In the genomic region with DNA sequence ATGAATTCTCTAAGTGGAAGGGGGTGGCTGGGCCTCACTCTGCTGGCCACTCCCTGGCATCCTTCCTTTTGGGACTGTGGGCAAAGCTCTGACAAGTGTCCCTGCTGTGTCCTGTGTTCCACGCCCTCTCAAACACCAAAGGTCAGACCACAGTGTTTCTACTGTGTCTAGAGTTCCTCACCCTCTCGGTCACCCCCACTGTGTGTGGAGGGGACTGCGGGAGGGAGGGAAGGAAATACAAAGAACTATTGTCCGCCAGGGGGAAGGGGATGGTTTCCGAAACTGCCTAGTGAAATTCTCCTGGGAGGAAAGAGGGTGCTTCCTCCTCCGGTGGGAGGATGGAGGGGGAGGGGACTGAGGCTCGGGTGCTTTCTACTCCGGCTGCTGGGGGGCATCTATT, we compare ENCODE assay signal across 8 mouse cellular contexts. TPM values are rescaled to one million over a fixed set of nuclear protein-coding genes. Genes with fewer than 3 reads are reported as not detected.
DNase-seq lines count a peak whose midpoint lies in the region; ATAC-seq lines count a peak whose summit lies in the region.

No protein-coding gene starts in this region.

- H3K9ac ChIP-seq in kidney, embryonic 14.5 days (ENCODE audit: low read depth, low read length) = peak overlapping the region; percentile 63; the same call in 1 of the 2 replicates
- H3K9ac ChIP-seq in hindbrain, embryonic 14.5 days = peak overlapping the region; percentile 64; the same call in 1 of the 2 replicates
- peak overlapping the region; percentile 75 for H3K9ac ChIP-seq in midbrain, embryonic 11.5 days (ENCODE audit: low read length)

- H3K4me1 ChIP-seq in kidney, embryonic 14.5 days (ENCODE audit: control insufficient read depth, insufficient read depth, low read length) = peaks cover 33% of the 10 kb centered on the region
- H3K4me1 ChIP-seq in hindbrain, embryonic 14.5 days (replicated peaks; ENCODE audit: control insufficient read depth, insufficient read depth, low read length) = 0 out of 2 replicates have a peak, but pooled peaks cover 6% of the 10 kb centered on the region
- H3K4me1 ChIP-seq in midbrain, embryonic 11.5 days (ENCODE audit: control insufficient read depth, insufficient read depth, low read length) = peaks cover 12% of the 10 kb centered on the region

- H3K36me3 ChIP-seq in kidney, embryonic 14.5 days (ENCODE audit: control insufficient read depth, insufficient read depth, low read length) = peaks cover 49% of the 10 kb centered on the region
- H3K36me3 ChIP-seq in hindbrain, embryonic 14.5 days (replicated peaks; ENCODE audit: control insufficient read depth, insufficient read depth) = no peaks in the 10 kb centered on the region; the same call in 1 of the 2 replicates
- H3K36me3 ChIP-seq in midbrain, embryonic 11.5 days (ENCODE audit: control insufficient read depth, insufficient read depth, low read length) = peaks cover 3% of the 10 kb centered on the region; the same call in 1 of the 2 replicates

- ATAC-seq in kidney, embryonic 14.5 days (ENCODE audit: low FRiP score, low TSS enrichment) = no peak
- ATAC-seq in hindbrain, embryonic 14.5 days (ENCODE audit: low FRiP score) = no peak
- ATAC-seq in midbrain, embryonic 11.5 days (ENCODE audit: low FRiP score) = peak; percentile 6
- ATAC-seq in CD4-positive, CD25-positive, alpha-beta regulatory T cell, adult 4 months = no peak

- no peaks in the 10 kb centered on the region for H3K9me3 ChIP-seq in kidney, embryonic 14.5 days (ENCODE audit: control insufficient read depth, low read length)
- no peaks in the 10 kb centered on the region for H3K9me3 ChIP-seq in hindbrain, embryonic 14.5 days (ENCODE audit: control insufficient read depth, low read length)
- H3K9me3 ChIP-seq in midbrain, embryonic 11.5 days (ENCODE audit: control insufficient read depth, low read length) = no peaks in the 10 kb centered on the region

- WGBS in kidney, embryonic 14.5 days = 25% methylated on average over 8 of the region's 8 CpGs
- WGBS in hindbrain, embryonic 14.5 days = 5% methylated on average over 8 of the region's 8 CpGs
- whole genome bisulfite sequencing in midbrain, embryonic 11.5 days = 5% methylated on average over 8 of the region's 8 CpGs

- peak overlapping the region; percentile 84; the same call in 1 of the 2 replicates for H3K4me2 ChIP-seq in kidney, embryonic 14.5 days (replicated peaks; ENCODE audit: low read depth, low read length)
- peak overlapping the region; percentile 77 for H3K4me2 ChIP-seq in hindbrain, embryonic 14.5 days (replicated peaks)
- peak overlapping the region; percentile 89 for H3K4me2 ChIP-seq in midbrain, embryonic 11.5 days

- peak overlapping the region; percentile 86 for H3K27ac ChIP-seq in kidney, embryonic 14.5 days (ENCODE audit: low read depth, low read length)
- H3K27ac ChIP-seq in hindbrain, embryonic 14.5 days = no peak overlapping the region; the same call in 1 of the 2 replicates
- H3K27ac ChIP-seq in midbrain, embryonic 11.5 days (ENCODE audit: low read depth, low read length) = no peak overlapping the region

- H3K27me3 ChIP-seq in kidney, embryonic 14.5 days (ENCODE audit: control insufficient read depth, insufficient read depth, low read length) = no peaks in the 10 kb centered on the region
- H3K27me3 ChIP-seq in hindbrain, embryonic 14.5 days (ENCODE audit: control insufficient read depth, insufficient read depth, low read length) = no peaks in the 10 kb centered on the region
- H3K27me3 ChIP-seq in midbrain, embryonic 11.5 days (ENCODE audit: control insufficient read depth, insufficient read depth, low read length) = no peaks in the 10 kb centered on the region

- no peak for DNase-seq in kidney, adult 8-10 months
- DNase-seq in c-Kit-positive CD71-negative TER-119-negative erythroid progenitor cells, embryonic 14.5 days (ENCODE audit: low read depth) = peak; percentile 29
- DNase-seq in hindbrain, embryonic 14.5 days (ENCODE audit: low spot score) = no peak
- DNase-seq in midbrain, embryonic 11.5 days (ENCODE audit: low spot score, missing footprints) = no peak
- DNase-seq in right cerebral cortex, postnatal 25 days = no peak
- no peak for DNase-seq in testis, postnatal 10 days (ENCODE audit: low spot score)

- H3K4me3 ChIP-seq in kidney, embryonic 14.5 days (ENCODE audit: low read length) = peak overlapping the region; percentile 50
- peak overlapping the region; percentile 42 for H3K4me3 ChIP-seq in hindbrain, embryonic 14.5 days (replicated peaks; ENCODE audit: low read length)
- H3K4me3 ChIP-seq in midbrain, embryonic 11.5 days (ENCODE audit: low read depth, low read length) = no peak overlapping the region

RNA-seq across cellular contexts. Expression of gene Smtn, which starts 5.5 kb away (rescaled TPM):
- polyA plus RNA-seq in kidney, embryonic 14.5 days (2014; fragmentation: Nextera tagmentation; extraction: Ambion mirVana) = 51.8 and 70.7 TPM in 2 replicates
- 15.0 and 17.3 TPM in 2 replicates for polyA plus RNA-seq in hindbrain, embryonic 14.5 days (2014; fragmentation: Nextera tagmentation; extraction: Ambion mirVana)
- 26.6 and 27.1 TPM in 2 replicates for polyA plus RNA-seq in midbrain, embryonic 11.5 days (2014; fragmentation: Nextera tagmentation; extraction: Ambion mirVana)
- under 1 TPM; 0.16 to 0.65 TPM for polyA plus RNA-seq in CD4-positive, CD25-positive, alpha-beta regulatory T cell, adult 4 months (2017; shearing (Covaris generic))

RNA-seq across cellular contexts. Expression of gene Selenom, which starts 20.5 kb away (rescaled TPM):
- 82.1 and 107 TPM in 2 replicates for polyA plus RNA-seq in kidney, embryonic 14.5 days (2014; fragmentation: Nextera tagmentation; extraction: Ambion mirVana)
- polyA plus RNA-seq in hindbrain, embryonic 14.5 days (2014; fragmentation: Nextera tagmentation; extraction: Ambion mirVana) = 105 and 122 TPM in 2 replicates
- polyA plus RNA-seq in midbrain, embryonic 11.5 days (2014; fragmentation: Nextera tagmentation; extraction: Ambion mirVana) = 55.9 and 58.9 TPM in 2 replicates
- 1 to 10 TPM; 7.6 to 8.9 TPM for polyA plus RNA-seq in CD4-positive, CD25-positive, alpha-beta regulatory T cell, adult 4 months (2017; shearing (Covaris generic))

RNA-seq across cellular contexts. Expression of gene Inpp5j, which starts 30.3 kb away (rescaled TPM):
- 0.40 and 0.61 TPM in 2 replicates for polyA plus RNA-seq in kidney, embryonic 14.5 days (2014; fragmentation: Nextera tagmentation; extraction: Ambion mirVana)
- polyA plus RNA-seq in hindbrain, embryonic 14.5 days (2014; fragmentation: Nextera tagmentation; extraction: Ambion mirVana) = 5.7 and 6.9 TPM in 2 replicates
- polyA plus RNA-seq in midbrain, embryonic 11.5 days (2014; fragmentation: Nextera tagmentation; extraction: Ambion mirVana) = 0.07 and 0.16 TPM in 2 replicates
- under 1 TPM in 1 of 2 experiments, not detected in 1; 0.13 TPM for polyA plus RNA-seq in CD4-positive, CD25-positive, alpha-beta regulatory T cell, adult 4 months (2017; shearing (Covaris generic))

RNA-seq across cellular contexts. Expression of gene Pla2g3, which starts 46.9 kb away (rescaled TPM):
- 0.39 and 0.77 TPM in 2 replicates for polyA plus RNA-seq in kidney, embryonic 14.5 days (2014; fragmentation: Nextera tagmentation; extraction: Ambion mirVana)
- 0.67 and 0.81 TPM in 2 replicates for polyA plus RNA-seq in hindbrain, embryonic 14.5 days (2014; fragmentation: Nextera tagmentation; extraction: Ambion mirVana)
- polyA plus RNA-seq in midbrain, embryonic 11.5 days (2014; fragmentation: Nextera tagmentation; extraction: Ambion mirVana) = 0.38 and 0.54 TPM in 2 replicates
- polyA plus RNA-seq in CD4-positive, CD25-positive, alpha-beta regulatory T cell, adult 4 months (2017; shearing (Covaris generic)) = under 1 TPM in 1 of 2 experiments, not detected in 1; 0.20 TPM
